Mouse (Mus musculus) stomach, postnatal 0 days (tissue): ENCODE results near the gene Celf5.

Experiments
- CTCF ChIP-seq: IDR thresholded peaks from 2 replicates; pipeline ENCODE4 v1.5.1; 2016; ENCODE audit warnings: antibody characterized with exemption, low read depth, mild to moderate bottlenecking, moderate library complexity
- EP300 ChIP-seq: optimal IDR thresholded peaks from 2 replicates; pipeline ENCODE3; 2016; ENCODE audit warnings: antibody characterized with exemption

GRCm38 (mm10) chr10:81524051-81524605 is 41.6 kb upstream of the Celf5 start, which contains the start of gene Gna15:
- TF ChIP-seq CTCF (no peak), EP300 (no peak)
